Mouse (Mus musculus) embryonic facial prominence, embryonic 14.5 days (tissue): Measurements from ENCODE around the gene Tnc. TPM values are rescaled to one million over a fixed set of nuclear protein-coding genes. Genes with fewer than 3 reads are reported as not detected.

Experiments used
- ATAC-seq: fragments of 200-750 bp; cut with Nextera tagmentation; 2 replicates; pipeline ENCODE4 v1.8.0; 2017; ENCODE audit warnings: low read depth, moderate number of reproducible peaks, moderate TSS enrichment
- DNase-seq: peaks from one replicate; pipeline ENCODE4 v3.0.0-alpha.2; 2015; ENCODE audit warnings: low spot score
- H3K27ac ChIP-seq: fragments of 300-500 bp; sonication (generic); replicated peaks from 2 replicates; pipeline ENCODE4 v1.5.1; 2014; ENCODE audit warnings: low read depth, mild to moderate bottlenecking, low read length, moderate library complexity
- H3K27me3 ChIP-seq: fragments of 300-500 bp; sonication (generic); replicated peaks from 2 replicates; pipeline ENCODE4 v1.6.1; 2014; ENCODE audit warnings: low read length; ENCODE audit not compliant: control insufficient read depth, insufficient read depth
- H3K36me3 ChIP-seq: fragments of 300-500 bp; sonication (generic); 2 replicates; pipeline ENCODE4 v1.6.1; 2014; ENCODE audit warnings: low read length, mixed read lengths; ENCODE audit not compliant: control insufficient read depth, insufficient read depth
- H3K4me1 ChIP-seq: fragments of 300-500 bp; sonication (generic); 2 replicates; pipeline ENCODE4 v1.6.1; 2014; ENCODE audit warnings: antibody characterized with exemption, low read length; ENCODE audit not compliant: control insufficient read depth, insufficient read depth
- H3K4me2 ChIP-seq: fragments of 300-500 bp; sonication (generic); 2 replicates; pipeline ENCODE4 v1.6.1; 2014; ENCODE audit warnings: low read depth, mild to moderate bottlenecking, low read length, moderate library complexity, mixed read lengths
- H3K4me3 ChIP-seq: fragments of 300-500 bp; sonication (generic); 2 replicates; pipeline ENCODE4 v1.5.1; 2014; ENCODE audit warnings: low read depth, mild to moderate bottlenecking, low read length
- H3K9ac ChIP-seq: fragments of 300-500 bp; sonication (generic); 2 replicates; pipeline ENCODE4 v1.6.1; 2014; ENCODE audit warnings: low read depth, mild to moderate bottlenecking, low read length, moderate library complexity, mixed read lengths
- H3K9me3 ChIP-seq: fragments of 300-500 bp; sonication (generic); 2 replicates; pipeline ENCODE4 v1.6.1; 2016; ENCODE audit warnings: low read length; ENCODE audit not compliant: control insufficient read depth
- WGBS: fragments of 180-500 bp; shearing (Covaris S2); extraction: QIAGEN DNeasy Blood & Tissue Kit; methylation state at CpG from one replicate; pipeline ENCODE4 v1.1.7; 2014; 5-methylcytosine and 5-hydroxymethylcytosine counted together
- polyA plus RNA-seq: library from polyadenylated mRNA; unstranded; fragments of >200 nt; fragmentation: Nextera tagmentation; extraction: Ambion mirVana; gene quantifications from 2 replicates; pipeline ENCODE4 v1.2.1, GENCODE M21; 2014

The Tnc gene
- polyA plus RNA-seq, 1 experiment from 2014 or later, result 95.7 TPM

GRCm38 (mm10) chr4:64043371-64043770 is 3.4 kb downstream of the Tnc start:
- Histone ChIP-seq H3K9ac (0 out of 2 replicates have a peak overlapping the region, but pooled peaks have one; percentile 15), H3K4me2 (peak overlapping the region; percentile 73), H3K36me3 (no peaks in the 10 kb centered on the region), H3K4me3 (no peak overlapping the region), H3K27me3 (no peaks in the 10 kb centered on the region), H3K4me1 (peaks cover 19% of the 10 kb centered on the region), H3K27ac (peak overlapping the region; percentile 1; the same call in 1 of the 2 replicates), H3K9me3 (no peaks in the 10 kb centered on the region)
- ATAC-seq (no peak), DNase-seq (peak; percentile 38)
- 59% methylated on average over 6 of the region's 6 CpGs for WGBS

GRCm38 (mm10) chr4:64039091-64039490 is 7.7 kb downstream of the Tnc start:
- ATAC-seq (no peak), DNase-seq (no peak)
- Histone ChIP-seq H3K4me1 (peaks cover 6% of the 10 kb centered on the region), H3K27ac (no peak overlapping the region), H3K9ac (no peak overlapping the region), H3K27me3 (no peaks in the 10 kb centered on the region), H3K36me3 (no peaks in the 10 kb centered on the region), H3K4me2 (no peak overlapping the region), H3K4me3 (no peak overlapping the region), H3K9me3 (peaks cover 7% of the 10 kb centered on the region; the same call in 1 of the 2 replicates)
- WGBS, result 57% methylated on average over 2 of the region's 2 CpGs

- ATAC-seq (no peak), DNase-seq (peak; percentile 18)
- Histone ChIP-seq H3K4me1 (no peaks in the 10 kb centered on the region; the same call in 1 of the 2 replicates), H3K36me3 (no peaks in the 10 kb centered on the region), H3K27me3 (no peaks in the 10 kb centered on the region), H3K9ac (no peak overlapping the region), H3K27ac (no peak overlapping the region), H3K4me3 (no peak overlapping the region), H3K4me2 (no peak overlapping the region), H3K9me3 (peaks cover 7% of the 10 kb centered on the region; the same call in 1 of the 2 replicates)
- 61% methylated on average over 2 of the region's 2 CpGs for WGBS
Observed at GRCm38 (mm10) chr4:64037513-64037912, 9.3 kb downstream of the Tnc start.

DNA sequence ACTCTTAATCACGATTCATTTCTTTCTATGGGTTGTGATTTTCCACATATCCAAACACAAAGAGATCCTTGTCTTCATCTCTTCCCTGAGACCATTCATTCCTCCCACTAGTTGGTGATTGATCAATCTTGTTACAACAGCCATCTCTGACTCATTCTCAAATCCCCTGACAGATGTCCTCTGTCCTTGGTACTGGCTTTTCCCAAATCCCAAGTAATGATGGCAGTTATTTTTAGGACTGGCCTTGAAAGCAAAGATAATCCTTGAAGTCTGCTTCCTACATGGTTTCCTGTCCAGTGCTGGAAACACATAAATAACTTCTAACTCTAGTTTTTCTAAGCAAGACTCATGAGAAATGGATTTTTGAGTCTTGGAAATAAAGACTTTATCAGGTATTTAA is 12.1 kb downstream of the Tnc start:
- ATAC-seq (no peak), DNase-seq (no peak)
- Histone ChIP-seq H3K4me2 (no peak overlapping the region), H3K27me3 (no peaks in the 10 kb centered on the region), H3K4me1 (peaks cover 10% of the 10 kb centered on the region), H3K9me3 (peaks cover 7% of the 10 kb centered on the region; the same call in 1 of the 2 replicates), H3K4me3 (no peak overlapping the region), H3K27ac (no peak overlapping the region), H3K9ac (no peak overlapping the region), H3K36me3 (no peaks in the 10 kb centered on the region)
- WGBS, result 75% methylated on average over 1 of the region's 1 CpGs

GRCm38 (mm10) chr4:64033191-64033590 is 13.6 kb downstream of the Tnc start:
- Histone ChIP-seq H3K9ac (no peak overlapping the region), H3K27ac (no peak overlapping the region), H3K4me3 (no peak overlapping the region), H3K36me3 (no peaks in the 10 kb centered on the region), H3K27me3 (no peaks in the 10 kb centered on the region), H3K4me1 (peaks cover 17% of the 10 kb centered on the region), H3K4me2 (no peak overlapping the region), H3K9me3 (peaks cover 7% of the 10 kb centered on the region; the same call in 1 of the 2 replicates)
- 49% methylated on average over 2 of the region's 2 CpGs for WGBS
- ATAC-seq, result no peak
- no peak for DNase-seq

DNA sequence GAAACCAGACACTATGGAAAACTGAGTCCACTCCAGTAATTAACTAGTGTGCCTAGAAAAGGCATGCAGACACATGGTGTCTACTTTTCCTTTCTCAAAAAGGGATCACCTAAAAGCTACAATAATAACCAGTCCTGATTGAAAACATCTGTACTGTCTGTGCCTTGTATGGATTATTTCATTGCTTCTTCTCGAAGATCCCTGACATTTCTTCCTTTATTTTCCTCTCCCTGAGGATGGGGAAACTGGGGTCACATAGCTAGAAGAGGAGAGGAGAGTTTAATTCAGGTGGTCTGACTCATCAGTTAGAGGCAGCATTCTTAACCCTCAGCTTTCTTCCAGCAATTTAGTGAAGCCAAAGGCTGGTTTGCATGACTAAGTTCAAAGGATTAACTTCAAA is 17.3 kb downstream of the Tnc start:
- Histone ChIP-seq H3K9ac (no peak overlapping the region), H3K27ac (peak overlapping the region; percentile 36; the same call in 1 of the 2 replicates), H3K9me3 (no peaks in the 10 kb centered on the region), H3K27me3 (no peaks in the 10 kb centered on the region), H3K4me3 (no peak overlapping the region), H3K36me3 (no peaks in the 10 kb centered on the region), H3K4me1 (peaks cover 25% of the 10 kb centered on the region), H3K4me2 (no peak overlapping the region)
- DNase-seq (peak; percentile 35), ATAC-seq (no peak; the same call in 1 of the 2 replicates)
- 15% methylated on average over 1 of the region's 1 CpGs for WGBS

DNA sequence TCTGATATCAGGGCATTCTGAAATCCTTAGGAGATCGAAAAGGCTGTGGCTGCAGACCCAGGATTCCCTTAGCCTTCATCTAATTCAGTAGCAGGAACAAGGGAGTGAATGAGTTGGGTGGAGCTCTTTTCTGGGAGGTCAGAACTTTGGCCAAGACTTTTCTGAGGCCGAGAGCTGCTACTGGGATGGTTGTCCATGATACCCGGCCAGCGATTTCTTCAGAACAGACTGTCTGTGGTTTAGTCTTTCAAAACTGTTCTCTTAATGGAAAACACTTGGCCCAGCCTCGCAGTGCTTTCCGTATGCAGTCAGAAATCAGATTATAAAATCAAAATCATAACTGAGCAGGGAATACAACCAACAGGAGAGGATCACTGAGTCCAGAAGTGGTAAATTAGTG is 21.2 kb downstream of the Tnc start:
- peak overlapping the region; percentile 40; the same call in 1 of the 2 replicates for H3K27ac ChIP-seq
- H3K9me3 ChIP-seq, result no peaks in the 10 kb centered on the region
- H3K9ac ChIP-seq, result no peak overlapping the region
- no peak overlapping the region for H3K4me3 ChIP-seq
- ATAC-seq (no peak), DNase-seq (peak; percentile 72)
- no peaks in the 10 kb centered on the region for H3K27me3 ChIP-seq
- no peaks in the 10 kb centered on the region for H3K36me3 ChIP-seq
- H3K4me2 ChIP-seq, result no peak overlapping the region
- 48% methylated on average over 6 of the region's 6 CpGs for WGBS
- peaks cover 21% of the 10 kb centered on the region; the same call in 1 of the 2 replicates for H3K4me1 ChIP-seq

DNA sequence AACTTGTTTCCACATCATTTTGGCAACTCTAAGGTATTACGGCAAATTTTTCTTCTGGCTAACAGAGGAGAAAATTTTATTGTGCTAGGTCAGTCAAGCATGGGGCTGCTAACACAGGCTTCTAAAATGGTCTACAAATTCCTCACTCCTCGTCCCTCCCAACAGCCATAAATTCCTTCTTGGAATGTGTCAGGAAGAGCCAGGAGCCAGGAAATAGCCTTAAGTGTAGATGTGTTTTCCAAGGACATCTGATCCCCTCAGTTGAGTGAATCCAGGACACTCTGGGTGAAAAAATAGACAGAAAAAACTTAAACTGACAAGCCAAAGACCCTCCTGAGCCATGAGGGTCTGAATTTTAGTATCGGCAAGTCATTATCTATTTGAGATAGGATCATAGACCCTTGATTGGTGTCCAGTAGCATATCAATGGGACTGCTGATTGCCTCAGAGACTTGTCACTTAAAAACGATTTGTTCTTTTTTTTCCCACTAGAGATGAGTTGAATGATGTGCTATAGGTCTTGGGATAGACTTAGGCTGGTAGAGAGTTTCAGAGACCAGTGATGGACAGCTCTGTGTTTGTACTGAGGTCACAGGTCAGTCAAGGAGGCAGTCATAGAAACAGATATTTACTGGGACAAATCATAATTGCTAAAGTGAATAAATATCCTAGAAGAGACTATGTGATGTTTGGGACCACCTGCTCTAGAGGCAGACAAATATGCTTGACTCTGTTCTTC is 22.6 kb downstream of the Tnc start:
- no peak for ATAC-seq
- Histone ChIP-seq H3K27me3 (no peaks in the 10 kb centered on the region), H3K27ac (no peak overlapping the region), H3K9me3 (no peaks in the 10 kb centered on the region), H3K4me2 (no peak overlapping the region), H3K36me3 (peaks cover 6% of the 10 kb centered on the region; the same call in 1 of the 2 replicates), H3K4me1 (peaks cover 10% of the 10 kb centered on the region; the same call in 1 of the 2 replicates), H3K4me3 (no peak overlapping the region), H3K9ac (no peak overlapping the region)
- no peak for DNase-seq
- WGBS, result 60% methylated on average over 4 of the region's 4 CpGs
